Mouse (Mus musculus): ENCODE data around the gene Rps7. TPM values are rescaled to one million over a fixed set of nuclear protein-coding genes. Genes with fewer than 3 reads are reported as not detected.

The Rps7 gene
- total RNA-seq, 2 experiments from 2014 or later = 3,723 to 4,053 TPM

Other genes with a start within 250 kb of the Rps7 start
- gene Dcdc2c, start 83.6 kb downstream of the Rps7 start, total RNA-seq (2014; fragmentation: Nextera tagmentation) = not detected in 2 replicates
- gene Dcdc2c, start 83.6 kb downstream of the Rps7 start, total RNA-seq (2017) = not detected in 2 replicates
- not detected in 2 replicates for gene Allc, start 53.4 kb downstream of the Rps7 start, total RNA-seq (2014; fragmentation: Nextera tagmentation)
- gene Allc, start 53.4 kb downstream of the Rps7 start, total RNA-seq (2017) = not detected in 2 replicates
- gene Colec11, start 12.6 kb downstream of the Rps7 start, total RNA-seq (2014; fragmentation: Nextera tagmentation) = not detected in 2 replicates
- 0.99 TPM in 1 of 2 replicates, not detected in the other for gene Colec11, start 12.6 kb downstream of the Rps7 start, total RNA-seq (2017)
- gene Rnaseh1, start 13.6 kb upstream of the Rps7 start, total RNA-seq (2014; fragmentation: Nextera tagmentation) = 18.9 and 31.1 TPM in 2 replicates
- gene Rnaseh1, start 13.6 kb upstream of the Rps7 start, total RNA-seq (2017) = 11.0 and 27.5 TPM in 2 replicates
- gene Adi1, start 39.3 kb upstream of the Rps7 start, total RNA-seq (2014; fragmentation: Nextera tagmentation) = 67.5 and 76.4 TPM in 2 replicates
- gene Adi1, start 39.3 kb upstream of the Rps7 start, total RNA-seq (2017) = 25.8 and 33.8 TPM in 2 replicates
- 49.1 and 67.5 TPM in 2 replicates for gene Trappc12, start 114.5 kb upstream of the Rps7 start, total RNA-seq (2014; fragmentation: Nextera tagmentation)
- 58.3 and 64.0 TPM in 2 replicates for gene Trappc12, start 114.5 kb upstream of the Rps7 start, total RNA-seq (2017)
- 19.9 and 30.0 TPM in 2 replicates for gene Eipr1, start 115.8 kb upstream of the Rps7 start, total RNA-seq (2014; fragmentation: Nextera tagmentation)
- gene Eipr1, start 115.8 kb upstream of the Rps7 start, total RNA-seq (2017) = 23.4 and 29.6 TPM in 2 replicates

Measured in megakaryocyte-erythroid progenitor cell, adult 5-6 weeks (primary cell).